Mouse (Mus musculus) midbrain, embryonic 16.5 days (tissue): ENCODE data around the gene Birc5. TPM values are rescaled to one million over a fixed set of nuclear protein-coding genes. Genes with fewer than 3 reads are reported as not detected.
A peak's percentile ranks its signal among the peaks of the same experiment; 100 is the strongest.

Experiments
- ATAC-seq: fragments of 200-750 bp; cut with Nextera tagmentation; 2 replicates; pipeline ENCODE4 v1.8.0; 2017; ENCODE audit warnings: moderate TSS enrichment
- H3K27ac ChIP-seq: fragments of 300-500 bp; sonication (generic); 2 replicates; pipeline ENCODE4 v1.5.1; 2014; ENCODE audit warnings: mild to moderate bottlenecking, low read length, mixed read lengths
- H3K27me3 ChIP-seq: fragments of 300-500 bp; sonication (generic); 2 replicates; pipeline ENCODE4 v1.6.1; 2014; ENCODE audit warnings: low read depth, low read length, mixed read lengths; ENCODE audit not compliant: control insufficient read depth, insufficient read depth
- H3K36me3 ChIP-seq: fragments of 300-500 bp; sonication (generic); 2 replicates; pipeline ENCODE4 v1.6.1; 2014; ENCODE audit warnings: mild to moderate bottlenecking, low read length, moderate library complexity, mixed read lengths; ENCODE audit not compliant: control insufficient read depth, insufficient read depth
- H3K4me1 ChIP-seq: fragments of 300-500 bp; sonication (generic); 2 replicates; pipeline ENCODE4 v1.6.1; 2014; ENCODE audit warnings: mild to moderate bottlenecking, low read length, mixed read lengths; ENCODE audit not compliant: control insufficient read depth, insufficient read depth
- H3K4me2 ChIP-seq: fragments of 300-500 bp; sonication (generic); 2 replicates; pipeline ENCODE4 v1.6.1; 2014; ENCODE audit warnings: mild to moderate bottlenecking, low read length, mixed read lengths
- H3K4me3 ChIP-seq: fragments of 300-500 bp; sonication (generic); 2 replicates; pipeline ENCODE4 v1.5.1; 2014; ENCODE audit warnings: low read depth, mild to moderate bottlenecking, low read length, moderate library complexity, mixed read lengths
- H3K9ac ChIP-seq: fragments of 300-500 bp; sonication (generic); 2 replicates; pipeline ENCODE4 v1.6.1; 2014; ENCODE audit warnings: low read depth, low read length, mixed read lengths
- H3K9me3 ChIP-seq: fragments of 300-500 bp; sonication (generic); replicated peaks from 2 replicates; pipeline ENCODE4 v1.6.1; 2014; ENCODE audit warnings: mild to moderate bottlenecking, low read length, mixed read lengths; ENCODE audit not compliant: control insufficient read depth, poor library complexity, severe bottlenecking
- WGBS: fragments of 180-500 bp; shearing (Covaris S2); extraction: QIAGEN DNeasy Blood & Tissue Kit; methylation state at CpG from one replicate; pipeline ENCODE4 v1.1.7; 2014; 5-methylcytosine and 5-hydroxymethylcytosine counted together
- polyA plus RNA-seq: library from polyadenylated mRNA; unstranded; fragments of >200 nt; fragmentation: Nextera tagmentation; extraction: Ambion mirVana; gene quantifications from 2 replicates; pipeline ENCODE4 v1.2.1, GENCODE M21; 2015

Gene Birc5
- polyA plus RNA-seq, 1 experiment from 2014 or later = 21.0 TPM

DNA sequence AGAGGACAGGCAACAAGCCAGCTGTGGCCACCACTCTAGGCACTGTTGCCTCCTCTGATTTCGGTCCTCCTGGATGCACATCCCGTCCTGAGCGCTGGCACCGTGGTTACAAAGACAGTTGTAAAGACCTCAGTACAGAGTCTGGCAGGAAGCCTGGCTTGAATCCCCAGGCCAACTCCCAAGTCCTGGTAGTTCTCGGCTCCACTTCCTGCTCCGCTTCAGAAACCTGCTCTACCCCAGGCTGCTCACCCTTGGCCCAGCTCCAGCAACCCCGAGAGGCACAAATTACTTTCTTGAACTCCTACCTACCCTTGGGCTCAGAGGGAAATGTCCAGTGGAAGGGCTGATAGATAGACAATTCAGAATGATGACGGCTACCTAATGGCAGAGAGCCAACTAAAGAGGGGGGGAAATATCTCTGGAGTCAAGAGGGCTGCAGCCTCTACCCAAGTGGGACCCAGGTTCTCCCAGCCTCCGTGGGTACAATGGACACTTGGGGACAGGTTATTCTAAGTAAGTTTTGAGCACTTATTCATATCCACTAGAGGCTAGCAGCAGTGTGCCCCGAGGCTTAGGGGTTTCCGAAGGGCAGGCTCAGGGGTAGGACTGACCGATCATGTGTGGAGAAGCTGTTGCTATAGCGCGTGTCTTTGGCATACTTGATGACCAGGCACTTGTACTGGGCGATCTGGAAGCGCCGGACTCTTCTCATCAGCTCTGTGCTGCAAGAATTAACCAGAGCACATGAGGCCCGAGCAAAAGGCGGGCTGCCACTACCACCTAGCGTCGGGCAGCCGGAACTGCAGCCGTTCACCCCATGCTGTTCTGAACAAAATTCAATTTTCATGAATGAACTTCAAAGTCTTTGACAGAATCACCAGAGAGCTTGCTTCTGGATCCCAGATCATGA, 24.7 kb upstream of the Birc5 start:
- Histone ChIP-seq H3K27ac (no peak overlapping the region), H3K9me3 (no peaks in the 10 kb centered on the region)
- 17% methylated on average over 23 of the region's 23 CpGs for WGBS

DNA sequence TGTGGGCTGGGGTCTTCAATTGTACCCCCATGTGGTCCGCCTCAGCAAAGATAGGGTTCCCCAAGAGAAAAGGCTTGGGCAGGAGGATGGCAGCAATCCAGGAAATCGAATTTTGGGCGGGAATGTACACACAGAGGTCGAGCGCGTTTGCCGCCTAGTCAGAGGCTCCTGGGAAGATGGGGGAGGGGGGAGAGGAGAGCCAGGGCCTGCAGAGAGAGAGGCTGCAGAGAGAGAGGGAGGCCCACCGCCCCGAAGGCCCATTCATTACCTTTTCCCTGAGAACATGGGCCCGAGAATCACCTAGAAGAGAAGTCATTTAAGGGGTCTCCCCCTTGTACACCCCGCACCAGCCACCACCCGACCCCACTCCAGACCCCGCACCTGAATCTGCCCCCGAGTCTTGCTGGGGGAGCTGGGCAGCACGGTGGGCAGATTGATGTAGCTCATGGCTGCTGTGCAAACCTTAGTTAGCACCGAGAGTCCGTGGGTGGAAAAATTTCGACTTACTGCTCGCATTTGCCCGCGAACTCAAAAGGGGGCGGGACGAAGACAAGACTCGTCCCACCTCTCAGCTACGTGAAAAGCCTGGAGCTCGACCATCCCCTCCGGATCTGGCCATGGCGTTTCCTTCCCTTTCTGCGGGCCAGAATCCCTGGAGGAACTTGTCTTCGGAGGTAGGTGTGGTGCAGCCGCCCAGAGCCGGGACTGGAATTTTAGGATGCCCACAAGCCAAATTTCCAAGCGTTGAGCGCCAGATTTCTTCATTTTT, 23.5 kb upstream of the Birc5 start, which contains the start of the genes Afmid and Tk1:
Gene Afmid, plus strand, starts transcription at position 592 of the 769 bp plus-strand sequence.
Gene Tk1, minus strand, starts transcription at position 760 of the 769 bp plus-strand sequence.
- no peaks in the 10 kb centered on the region for H3K9me3 ChIP-seq
- no peaks in the 10 kb centered on the region for H3K36me3 ChIP-seq
- H3K4me3 ChIP-seq = peak within 1 kb of the TSS; percentile 39
- peak within 1 kb of the TSS; percentile 79 for H3K4me2 ChIP-seq
- WGBS = under 1% methylated on average over 34 of the region's 34 CpGs
- peaks cover 19% of the 10 kb centered on the region for H3K4me1 ChIP-seq
- no peaks in the 10 kb centered on the region for H3K27me3 ChIP-seq
- peak within 1 kb of the TSS; percentile 62 for H3K9ac ChIP-seq
- ATAC-seq = peak; percentile 40; the same call in 1 of the 2 replicates
- peak within 1 kb of the TSS; percentile 38; the same call in 1 of the 2 replicates for H3K27ac ChIP-seq

More for the DNA sequence above, 24.7 kb upstream of the Birc5 start:
- H3K4me3 ChIP-seq = peak overlapping the region; percentile 15; the same call in 1 of the 2 replicates
- H3K27me3 ChIP-seq = no peaks in the 10 kb centered on the region
- peak; percentile 76 for ATAC-seq
- no peaks in the 10 kb centered on the region for H3K36me3 ChIP-seq
- peaks cover 19% of the 10 kb centered on the region for H3K4me1 ChIP-seq
- H3K4me2 ChIP-seq = peak overlapping the region; percentile 79
- H3K9ac ChIP-seq = no peak overlapping the region

DNA sequence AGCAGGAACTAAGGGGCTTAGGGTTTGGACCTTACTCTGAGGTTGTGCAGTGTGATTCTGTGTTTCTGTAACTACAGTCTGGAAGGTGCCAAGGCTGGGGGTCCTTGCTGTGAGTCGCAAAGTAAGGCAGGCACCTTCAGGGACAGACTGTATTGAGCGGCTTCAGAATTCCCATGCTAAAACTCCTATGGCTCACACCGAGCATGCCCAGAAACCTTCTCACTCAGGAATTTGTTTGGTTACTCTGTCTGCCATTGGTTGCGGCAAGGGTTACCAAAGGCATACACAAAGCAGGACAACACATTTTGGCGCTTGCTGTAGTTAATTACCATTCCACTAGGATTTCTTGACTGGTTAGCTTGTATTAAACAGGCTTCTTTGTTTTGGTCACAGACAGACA, 22.9 kb upstream of the Birc5 start:
- WGBS = 6% methylated on average over 5 of the region's 5 CpGs

DNA sequence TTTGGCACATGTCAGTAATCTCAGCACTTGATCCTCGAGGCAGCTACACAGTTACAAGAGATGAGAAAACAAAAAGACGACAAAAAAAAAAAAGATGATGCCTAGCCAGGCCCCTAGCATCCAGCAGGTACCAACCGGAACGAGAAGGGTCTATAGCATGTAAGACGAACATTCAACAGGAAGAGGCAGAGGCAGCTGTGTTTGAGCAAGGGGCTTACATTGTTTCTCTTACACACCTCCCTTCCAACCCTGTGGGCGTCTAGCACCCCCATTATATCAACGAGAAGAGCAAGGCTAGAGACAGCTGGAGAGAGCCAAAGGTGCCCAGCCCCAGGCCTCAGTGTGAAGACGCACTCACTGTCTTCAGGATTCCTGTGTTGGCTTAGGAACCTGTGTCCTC, 22.1 kb upstream of the Birc5 start:
- Histone ChIP-seq H3K27me3 (no peaks in the 10 kb centered on the region), H3K4me3 (no peak overlapping the region), H3K27ac (no peak overlapping the region), H3K4me1 (peaks cover 19% of the 10 kb centered on the region), H3K9me3 (no peaks in the 10 kb centered on the region), H3K9ac (no peak overlapping the region), H3K4me2 (no peak overlapping the region), H3K36me3 (no peaks in the 10 kb centered on the region)
- ATAC-seq = no peak
- WGBS = 73% methylated on average over 8 of the region's 8 CpGs

More for the DNA sequence above, 22.9 kb upstream of the Birc5 start:
- peak overlapping the region; percentile 62 for H3K9ac ChIP-seq
- H3K4me2 ChIP-seq = peak overlapping the region; percentile 79
- no peaks in the 10 kb centered on the region for H3K27me3 ChIP-seq
- peak overlapping the region; percentile 38; the same call in 1 of the 2 replicates for H3K27ac ChIP-seq
- peaks cover 19% of the 10 kb centered on the region for H3K4me1 ChIP-seq
- H3K36me3 ChIP-seq = no peaks in the 10 kb centered on the region
- H3K4me3 ChIP-seq = peak overlapping the region; percentile 39
- peak; percentile 36; the same call in 1 of the 2 replicates for ATAC-seq
- no peaks in the 10 kb centered on the region for H3K9me3 ChIP-seq

DNA sequence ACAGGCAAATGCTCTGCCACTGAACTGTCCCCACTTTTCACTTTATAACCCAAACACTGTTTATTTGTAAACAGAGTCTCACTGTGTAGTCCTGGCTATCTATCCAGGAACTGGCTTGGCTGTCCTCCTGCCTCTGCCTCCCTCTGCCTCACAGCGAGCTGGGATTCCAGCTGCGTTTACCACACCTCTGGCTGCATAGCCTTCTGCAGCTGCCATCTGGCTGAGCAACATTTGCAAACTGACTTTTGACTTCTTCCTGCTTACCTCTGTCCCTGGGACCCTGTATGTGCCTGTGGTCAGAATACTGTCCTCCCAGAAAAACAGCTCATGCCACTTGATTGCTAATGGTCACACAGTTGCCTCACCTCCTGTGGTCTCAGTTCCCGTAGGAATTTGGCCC, 21.7 kb upstream of the Birc5 start:
- H3K4me2 ChIP-seq = no peak overlapping the region
- no peaks in the 10 kb centered on the region for H3K27me3 ChIP-seq
- H3K4me1 ChIP-seq = peaks cover 21% of the 10 kb centered on the region
- H3K36me3 ChIP-seq = no peaks in the 10 kb centered on the region
- WGBS = 78% methylated on average over 3 of the region's 3 CpGs
- H3K27ac ChIP-seq = no peak overlapping the region
- H3K4me3 ChIP-seq = no peak overlapping the region
- no peak for ATAC-seq
- H3K9ac ChIP-seq = no peak overlapping the region
- H3K9me3 ChIP-seq = no peaks in the 10 kb centered on the region

DNA sequence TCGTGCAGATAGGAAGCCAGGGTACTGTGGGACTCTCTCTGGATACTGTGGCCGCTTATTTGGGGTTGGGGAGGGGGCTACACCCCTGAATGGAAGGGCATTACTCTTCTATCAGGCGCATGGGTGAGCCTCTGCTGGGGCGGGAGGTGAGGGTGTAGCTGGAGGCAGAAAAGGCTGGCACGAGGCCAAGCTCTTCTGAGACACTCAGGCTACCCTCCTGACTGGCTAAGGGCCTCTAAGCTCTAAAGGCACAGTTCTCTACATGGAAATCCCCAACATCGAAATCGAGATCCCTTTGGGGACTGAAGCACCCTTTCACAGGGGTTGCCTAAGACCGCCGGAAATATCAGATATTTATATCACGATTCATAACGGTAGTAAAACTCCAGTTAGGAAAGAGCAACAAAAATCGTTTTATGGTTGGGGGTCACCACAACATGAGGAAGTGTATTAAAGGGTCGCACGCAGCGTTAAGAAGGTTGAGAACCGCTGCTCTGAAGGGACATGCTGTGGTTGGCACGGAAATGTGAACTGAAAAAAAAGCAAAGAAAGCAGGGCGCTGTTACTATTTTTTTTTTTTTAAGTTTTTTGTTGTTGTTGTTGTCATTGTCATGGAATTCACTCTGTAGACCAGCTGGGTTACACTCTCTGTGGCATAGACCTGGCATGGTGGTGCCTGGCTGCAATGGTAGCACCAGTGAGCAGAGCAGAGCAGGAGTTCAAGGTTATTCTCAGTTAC, 20.7 kb upstream of the Birc5 start:
- WGBS = 81% methylated on average over 18 of the region's 18 CpGs
- Histone ChIP-seq H3K27me3 (no peaks in the 10 kb centered on the region), H3K36me3 (no peaks in the 10 kb centered on the region), H3K4me2 (no peak overlapping the region), H3K27ac (no peak overlapping the region), H3K4me3 (no peak overlapping the region), H3K9ac (no peak overlapping the region), H3K4me1 (peaks cover 21% of the 10 kb centered on the region), H3K9me3 (no peaks in the 10 kb centered on the region)
- no peak for ATAC-seq

DNA sequence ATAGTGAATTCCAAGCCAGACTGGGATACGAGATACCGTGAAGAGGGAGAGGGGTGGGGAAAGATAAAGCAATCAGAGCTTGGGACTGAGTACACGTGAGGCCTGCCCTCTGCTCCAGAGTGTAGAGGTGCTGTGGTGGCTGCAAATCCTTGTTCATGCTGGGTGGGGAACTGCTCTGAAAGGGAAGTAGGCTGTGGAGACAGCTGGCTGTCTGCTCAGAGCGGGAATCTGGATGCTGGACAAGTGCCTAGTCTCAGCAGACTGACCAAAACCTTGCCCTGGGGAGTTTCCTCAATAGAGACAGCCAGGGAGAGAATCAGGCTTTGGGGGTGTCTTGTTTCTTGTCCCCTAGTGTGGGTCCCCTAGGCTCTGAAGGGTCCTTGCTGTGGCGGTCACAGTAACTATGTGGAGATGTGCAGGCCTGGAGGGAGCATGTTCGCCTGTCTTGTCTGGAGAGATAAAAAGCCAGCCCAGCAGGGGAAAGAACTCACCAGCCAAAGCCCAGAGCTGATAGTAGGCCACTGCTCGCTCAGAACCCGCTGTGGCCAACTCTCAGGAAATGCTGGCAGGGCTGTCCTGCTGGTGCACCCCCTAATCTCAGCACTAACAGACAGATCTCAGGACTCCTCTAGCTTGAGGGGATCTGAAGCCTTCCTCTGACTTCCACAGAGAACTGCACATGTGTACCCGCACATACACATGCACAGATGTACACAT, 20.0 kb upstream of the Birc5 start:
- ATAC-seq = no peak
- H3K36me3 ChIP-seq = no peaks in the 10 kb centered on the region
- H3K27me3 ChIP-seq = no peaks in the 10 kb centered on the region
- 0 out of 2 replicates have a peak overlapping the region, but pooled peaks have one; percentile 23 for H3K27ac ChIP-seq
- no peak overlapping the region for H3K9ac ChIP-seq
- peaks cover 21% of the 10 kb centered on the region for H3K4me1 ChIP-seq
- whole genome bisulfite sequencing = 50% methylated on average over 9 of the region's 9 CpGs
- no peak overlapping the region for H3K4me3 ChIP-seq
- H3K4me2 ChIP-seq = no peak overlapping the region
- no peaks in the 10 kb centered on the region for H3K9me3 ChIP-seq

DNA sequence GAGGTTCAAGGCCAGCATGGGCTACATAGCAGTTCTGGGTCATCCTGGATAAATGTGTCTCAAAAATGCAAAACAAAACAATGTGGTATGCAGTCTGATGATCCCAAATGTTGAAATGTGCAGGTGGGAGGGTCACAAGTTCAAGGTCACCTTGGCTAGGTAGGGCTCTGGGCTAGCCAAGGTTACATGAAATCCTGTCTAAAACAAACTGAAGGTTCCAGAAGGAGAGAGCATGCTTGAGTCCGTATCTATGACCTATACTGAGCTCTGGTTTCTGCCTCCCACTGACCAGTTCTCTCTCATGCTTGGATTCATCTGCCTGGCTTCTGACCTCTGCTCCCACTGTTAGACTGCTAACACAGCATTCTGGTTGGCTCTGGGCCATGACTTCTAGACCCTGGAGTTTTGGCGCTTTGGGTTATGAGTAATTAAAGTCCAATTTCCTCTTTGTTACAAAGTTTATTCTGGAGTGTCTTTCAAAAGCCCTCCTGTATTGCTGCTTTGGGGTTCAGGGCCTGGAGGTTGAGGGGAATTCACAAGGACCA, 19.3 kb upstream of the Birc5 start:
- no peaks in the 10 kb centered on the region for H3K9me3 ChIP-seq
- H3K9ac ChIP-seq = no peak overlapping the region
- 83% methylated on average over 2 of the region's 2 CpGs for WGBS
- H3K27me3 ChIP-seq = no peaks in the 10 kb centered on the region
- no peak overlapping the region for H3K4me2 ChIP-seq
- ATAC-seq = no peak
- peaks cover 16% of the 10 kb centered on the region for H3K4me1 ChIP-seq
- no peak overlapping the region for H3K4me3 ChIP-seq
- H3K27ac ChIP-seq = no peak overlapping the region
- no peaks in the 10 kb centered on the region for H3K36me3 ChIP-seq
